Mouse (Mus musculus): Measurements from ENCODE around the gene Slc9a9. TPM values are rescaled to one million over a fixed set of nuclear protein-coding genes. Genes with fewer than 3 reads are reported as not detected.

Slc9a9 gene
- total and polyA plus RNA-seq, 3 experiments = 0.46 to 0.71 TPM; not detected in 1

DNA sequence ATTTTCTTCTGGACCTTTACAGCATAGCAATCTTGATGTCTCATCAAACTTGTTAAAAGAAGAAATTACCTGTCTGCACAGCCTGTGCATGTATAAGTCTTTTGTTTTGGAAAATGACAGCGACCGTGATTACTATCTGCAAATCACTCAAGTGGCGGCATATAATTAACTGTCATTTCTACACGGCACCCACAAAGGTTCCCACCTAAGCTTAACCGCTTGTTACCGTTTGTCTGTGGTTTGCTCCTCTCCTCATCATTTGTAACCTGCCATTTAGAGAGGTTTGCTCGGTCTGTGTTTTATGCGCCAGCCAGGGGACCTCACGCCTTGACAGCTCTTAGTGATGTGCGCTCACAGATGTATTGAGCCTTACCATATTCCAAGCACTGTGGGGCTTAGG, 48.9 kb upstream of the Slc9a9 start:
- Histone ChIP-seq H3K9ac (ENCODE audit: control insufficient read depth, low read depth, low read length, poor library complexity, severe bottlenecking) (no peak overlapping the region), H3K36me3 (ENCODE audit: control insufficient read depth in 1 of 2, insufficient read depth in 2 of 2, low read length in 2 of 2) (no peaks in the 10 kb centered on the region), H3K79me2 (ENCODE audit: control insufficient read depth, insufficient read depth, low read length, poor library complexity) (no peaks in the 10 kb centered on the region), H3K27ac (ENCODE audit: control insufficient read depth, low read depth, low read length) (no peak overlapping the region), H3K4me3 (ENCODE audit: control insufficient read depth in 1 of 2, insufficient read depth in 1 of 2, low read depth in 2 of 2, low read length in 2 of 2) (no peak overlapping the region), H3K4me1 (ENCODE audit: control insufficient read depth in 1 of 2, insufficient read depth in 2 of 2, low read length in 2 of 2) (no peaks in the 10 kb centered on the region), H3K9me3 (replicated peaks; ENCODE audit: insufficient read depth, low read length) (no peaks in the 10 kb centered on the region), H3K27me3 (ENCODE audit: control insufficient read depth in 1 of 2, insufficient read depth in 2 of 2, low read length in 2 of 2) (no peaks in the 10 kb centered on the region; a peak in 1 of 4 replicates)
- DNase-seq (ENCODE audit: low read depth, low spot score) = no peak
- TF ChIP-seq CHD2 (IDR thresholded peaks at IDR 0.05; ENCODE audit: low read length) (no peak), TBP (IDR thresholded peaks at IDR 0.05; ENCODE audit: low read depth, low read length) (no peak), CHD1 (IDR thresholded peaks at IDR 0.05; ENCODE audit: low read depth, low read length) (no peak), POLR2AphosphoS2 (IDR thresholded peaks at IDR 0.05; ENCODE audit: low read length) (no peak), MEF2A (IDR thresholded peaks at IDR 0.05; ENCODE audit: extremely low read depth, insufficient replicate concordance, low read depth, low read length, poor library complexity, severe bottlenecking) (no peak), ELF1 (IDR thresholded peaks at IDR 0.05; ENCODE audit: low read depth, low read length) (no peak), CTCF (IDR thresholded peaks at IDR 0.05 in 2 of 3, conservative IDR thresholded peaks at IDR 0.05 in 1 of 3; ENCODE audit: control insufficient read depth in 1 of 3, insufficient read depth in 1 of 3, low read depth in 2 of 3, low read length in 3 of 3, poor library complexity in 1 of 3, severe bottlenecking in 1 of 3) (no peak), ZNF384 (IDR thresholded peaks at IDR 0.05; ENCODE audit: low read depth, low read length) (no peak), MAFK (IDR thresholded peaks at IDR 0.05; ENCODE audit: borderline replicate concordance, low read depth, low read length) (no peak), ZC3H11A (IDR thresholded peaks at IDR 0.05; ENCODE audit: low read depth, low read length) (no peak), MXI1 (IDR thresholded peaks at IDR 0.05; ENCODE audit: low read depth, low read length) (no peak), UBTF (IDR thresholded peaks at IDR 0.05; ENCODE audit: borderline replicate concordance, insufficient read depth, low read depth, low read length) (no peak), NRF1 (IDR thresholded peaks at IDR 0.05; ENCODE audit: insufficient read depth, low read depth, low read length, poor library complexity, severe bottlenecking) (no peak), MAZ (IDR thresholded peaks at IDR 0.05; ENCODE audit: low read depth, low read length) (no peak), E2F4 (IDR thresholded peaks at IDR 0.05; ENCODE audit: borderline replicate concordance, low read depth, low read length) (no peak), POLR2A (IDR thresholded peaks at IDR 0.05; ENCODE audit: control insufficient read depth in 1 of 2, insufficient read depth in 1 of 2, low read depth in 1 of 2, low read length in 2 of 2, poor library complexity in 1 of 2) (no peak), RCOR1 (IDR thresholded peaks at IDR 0.05; ENCODE audit: low read depth, low read length) (no peak), POLR2AphosphoS5 (IDR thresholded peaks at IDR 0.05; ENCODE audit: borderline replicate concordance, low read depth, low read length) (no peak)

DNA sequence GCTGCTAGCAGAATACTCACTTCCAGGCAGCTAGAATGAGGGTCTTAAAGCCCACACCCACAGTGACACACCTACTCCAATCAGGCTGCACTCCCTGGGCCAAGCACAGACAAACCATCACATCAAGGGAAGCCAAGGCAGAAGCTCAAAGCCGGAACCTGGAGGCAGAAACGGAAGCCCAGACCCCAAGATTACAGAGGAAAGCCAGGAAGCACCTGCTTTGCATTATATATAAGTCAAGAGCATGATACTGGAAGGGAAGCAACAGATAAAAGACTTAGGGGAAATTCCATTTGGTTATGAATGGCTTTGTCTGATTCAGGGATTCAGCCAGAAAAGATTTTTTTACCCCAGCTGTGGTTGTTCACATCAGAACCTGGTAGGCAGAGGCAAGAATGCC, 47.8 kb upstream of the Slc9a9 start:
- no peaks in the 10 kb centered on the region for H3K9me3 ChIP-seq (replicated peaks; ENCODE audit: insufficient read depth, low read length)
- no peaks in the 10 kb centered on the region for H3K79me2 ChIP-seq (ENCODE audit: control insufficient read depth, insufficient read depth, low read length, poor library complexity)
- DNase-seq (ENCODE audit: low read depth, low spot score) = no peak
- H3K4me1 ChIP-seq (ENCODE audit: control insufficient read depth in 1 of 2, insufficient read depth in 2 of 2, low read length in 2 of 2) = no peaks in the 10 kb centered on the region
- no peak overlapping the region for H3K27ac ChIP-seq (ENCODE audit: control insufficient read depth, low read depth, low read length)
- H3K9ac ChIP-seq (ENCODE audit: control insufficient read depth, low read depth, low read length, poor library complexity, severe bottlenecking) = no peak overlapping the region
- H3K4me3 ChIP-seq (ENCODE audit: control insufficient read depth in 1 of 2, insufficient read depth in 1 of 2, low read depth in 2 of 2, low read length in 2 of 2) = no peak overlapping the region
- H3K36me3 ChIP-seq (ENCODE audit: control insufficient read depth in 1 of 2, insufficient read depth in 2 of 2, low read length in 2 of 2) = no peaks in the 10 kb centered on the region
- no peaks in the 10 kb centered on the region; a peak in 1 of 4 replicates for H3K27me3 ChIP-seq (ENCODE audit: control insufficient read depth in 1 of 2, insufficient read depth in 2 of 2, low read length in 2 of 2)
- TF ChIP-seq ZMIZ1 (IDR thresholded peaks at IDR 0.05; ENCODE audit: low read depth, low read length) (no peak), CHD1 (IDR thresholded peaks at IDR 0.05; ENCODE audit: low read depth, low read length) (no peak), GABPA (IDR thresholded peaks at IDR 0.05; ENCODE audit: low read depth, low read length) (no peak), SMC3 (IDR thresholded peaks at IDR 0.05; ENCODE audit: low read depth, low read length) (no peak), ZKSCAN1 (IDR thresholded peaks at IDR 0.05; ENCODE audit: low read depth, low read length) (no peak), TCF12 (IDR thresholded peaks at IDR 0.05; ENCODE audit: low read depth, low read length) (no peak), MEF2A (IDR thresholded peaks at IDR 0.05; ENCODE audit: extremely low read depth, insufficient replicate concordance, low read depth, low read length, poor library complexity, severe bottlenecking) (no peak), CTCF (IDR thresholded peaks at IDR 0.05 in 2 of 3, conservative IDR thresholded peaks at IDR 0.05 in 1 of 3; ENCODE audit: control insufficient read depth in 1 of 3, insufficient read depth in 1 of 3, low read depth in 2 of 3, low read length in 3 of 3, poor library complexity in 1 of 3, severe bottlenecking in 1 of 3) (no peak), MAX (IDR thresholded peaks at IDR 0.05; ENCODE audit: low read length) (no peak), SIN3A (IDR thresholded peaks at IDR 0.05; ENCODE audit: low read length) (no peak), POLR2AphosphoS5 (IDR thresholded peaks at IDR 0.05; ENCODE audit: borderline replicate concordance, low read depth, low read length) (no peak), MAZ (IDR thresholded peaks at IDR 0.05; ENCODE audit: low read depth, low read length) (no peak), E2F4 (IDR thresholded peaks at IDR 0.05; ENCODE audit: borderline replicate concordance, low read depth, low read length) (no peak), HCFC1 (IDR thresholded peaks at IDR 0.05; ENCODE audit: low read depth, low read length) (no peak), JUND (IDR thresholded peaks at IDR 0.05; ENCODE audit: low read depth, low read length) (no peak), ELF1 (IDR thresholded peaks at IDR 0.05; ENCODE audit: low read depth, low read length) (no peak), MXI1 (IDR thresholded peaks at IDR 0.05; ENCODE audit: low read depth, low read length) (no peak)

Measured in MEL (cell line).